In the genomic region with DNA sequence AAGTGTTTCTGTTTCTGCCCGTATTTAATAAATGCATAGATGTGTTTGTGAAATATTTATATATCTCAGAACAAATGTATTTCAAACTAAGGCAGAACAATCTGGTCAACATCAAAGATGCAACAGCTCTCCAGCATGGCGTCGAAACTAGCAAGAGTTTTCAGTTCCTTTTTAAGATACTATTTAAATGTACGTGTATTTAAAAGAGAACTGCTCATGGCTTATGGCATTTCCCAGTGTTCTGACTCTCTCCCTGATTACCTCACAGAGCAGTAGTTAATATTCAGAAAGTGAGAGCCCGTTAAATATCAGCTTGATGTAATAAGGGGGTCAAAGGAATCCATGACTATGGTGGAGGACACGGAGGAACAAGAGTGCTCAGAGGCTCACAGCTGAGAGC, we compare ENCODE assay signal across 22 mouse cellular contexts.
DNase-seq lines count a peak whose midpoint lies in the region; ATAC-seq lines count a peak whose summit lies in the region.
"Had no signal": no experiment of that assay in that cellular context is flagged by ENCODE, and none has a peak within 500 bp of the region (broad histone marks: within the 10 kb centered on the region; RNA-seq: fewer than 3 reads in every experiment).

No protein-coding gene starts in this region.

- H3K27me3 ChIP-seq in splenic B cell, adult 2 months (ENCODE audit: control insufficient read depth, insufficient read depth, low read length, poor library complexity, severe bottlenecking), result no peaks in the 10 kb centered on the region
- H3K27me3 ChIP-seq: embryonic facial prominence, embryonic 12.5 days; forebrain, embryonic 12.5 days; Patski had no signal

- H3K36me3 ChIP-seq in splenic B cell, adult 2 months (ENCODE audit: control insufficient read depth, insufficient read depth, low read length, poor library complexity, severe bottlenecking), result no peaks in the 10 kb centered on the region; the same call in 1 of the 2 replicates

- DNase-seq in spleen, postnatal 36 days (ENCODE audit: low spot score in 2 of 2), result peak; percentile 14 to 23
- DNase-seq in spleen, adult 12 weeks (ENCODE audit: low spot score), result no peak
- peak; percentile 25 to 26 for DNase-seq in B cell, adult 2 months
- peak; percentile 46 for DNase-seq in splenic B cell, adult 2 months (ENCODE audit: low read depth, low spot score)
- no peak for DNase-seq in thymus, adult 18-20 months
- no peak for DNase-seq in kidney, postnatal 25 days
- no peak for DNase-seq in left cerebral cortex, postnatal 10 days (ENCODE audit: extremely low spot score in 1 of 2, low spot score in 2 of 2)
- DNase-seq: adrenal gland, adult 8-10 months; adrenal gland, postnatal 14 days; adrenal gland, postnatal 36 days; cerebellum, adult 11-12 months; cerebellum, adult 2 months; cerebellum, adult 9-10 months; cerebellum, postnatal 10 days; cerebellum, postnatal 25 days had no signal

- intact Hi-C loops in left cerebral cortex, postnatal 10 days (cut with DNase I), result no loop called here

- ATAC-seq in granulocyte monocyte progenitor cell, adult 5-6 weeks (replicated peaks; ENCODE audit: poor library complexity, severe bottlenecking), result peak; percentile 37; the same call in 1 of the 2 replicates
- ATAC-seq: activated CD4-positive, CD25-positive, alpha-beta regulatory T cell, adult 4 months; forebrain, embryonic 14.5 days; forebrain, embryonic 16.5 days; Patski had no signal

Comparison
In these comparisons a context has a peak if more than half of its experiments do, and no peak if none do; other contexts are left out.
1. DNase-seq: peak in spleen, postnatal 36 days (2 of 2), B cell, adult 2 months (2 of 2) and splenic B cell, adult 2 months (single experiment); none in spleen, adult 12 weeks (single experiment), thymus, adult 18-20 months (0 of 2), kidney, postnatal 25 days (0 of 2) and left cerebral cortex, postnatal 10 days (0 of 2).